ENCODE assay signal across 8 mouse cellular contexts in genomic region chr6:86396581-86397256, GRCm38 (mm10). TPM values are rescaled to one million over a fixed set of nuclear protein-coding genes. Genes with fewer than 3 reads are reported as not detected.
DNase-seq lines count a peak whose midpoint lies in the region; ATAC-seq lines count a peak whose summit lies in the region.

Gene Pcyox1, minus strand, starts transcription at chr6:86397154.

- under 1% methylated on average over 51 of the region's 51 CpGs for WGBS in intestine, embryonic 14.5 days

- H3K9ac ChIP-seq in intestine, embryonic 14.5 days (ENCODE audit: low read length) = peak within 1 kb of the TSS; percentile 81

- H3K9me3 ChIP-seq in intestine, embryonic 14.5 days (ENCODE audit: control insufficient read depth, low read length) = no peaks in the 10 kb centered on the region

- no peaks in the 10 kb centered on the region for H3K27me3 ChIP-seq in intestine, embryonic 14.5 days (replicated peaks; ENCODE audit: control insufficient read depth, insufficient read depth, low read length)

- DNase-seq in adrenal gland, adult 2 months = peak; percentile 95
- DNase-seq in embryo, embryonic 11 days = peak; percentile 92
- DNase-seq in gastrocnemius, postnatal 25 days = peak; percentile 88
- peak; percentile 95 for DNase-seq in intestine, embryonic 14.5 days (ENCODE audit: low spot score)
- DNase-seq in left cerebral cortex, postnatal 10 days (ENCODE audit: extremely low spot score in 1 of 2, low spot score in 2 of 2) = peak; percentile 81 to 89
- DNase-seq in right cerebral cortex, postnatal 14 days = peak; percentile 81
- DNase-seq in urinary bladder, postnatal 25 days (ENCODE audit: low spot score) = peak; percentile 88

- peaks cover 20% of the 10 kb centered on the region for H3K4me1 ChIP-seq in intestine, embryonic 14.5 days (replicated peaks; ENCODE audit: control insufficient read depth, insufficient read depth, low read length)

- peak within 1 kb of the TSS; percentile 87 for H3K4me3 ChIP-seq in intestine, embryonic 14.5 days (ENCODE audit: low read depth, low read length)

- peaks cover 19% of the 10 kb centered on the region for H3K36me3 ChIP-seq in intestine, embryonic 14.5 days (ENCODE audit: control insufficient read depth, insufficient read depth, low read length)

- intact Hi-C loops in left cerebral cortex, postnatal 10 days (cut with DNase I) = no loop called here

- peak; percentile 89 for ATAC-seq in intestine, embryonic 14.5 days (replicated peaks; ENCODE audit: low FRiP score, low TSS enrichment, low read depth)
- peak; percentile 79 for ATAC-seq in megakaryocyte progenitor cell, adult 5-6 weeks (replicated peaks; ENCODE audit: poor library complexity)

- H3K27ac ChIP-seq in intestine, embryonic 14.5 days (ENCODE audit: low read depth) = peak within 1 kb of the TSS; percentile 84

- H3K4me2 ChIP-seq in intestine, embryonic 14.5 days (ENCODE audit: low read length) = peak within 1 kb of the TSS; percentile 89

RNA-seq across cellular contexts. Expression of gene Pcyox1, which starts in this region (rescaled TPM):
- total RNA-seq in adrenal gland, adult 2 months (2021) = 100 to 1,000 TPM; 178 to 206 TPM
- 54.8 and 96.2 TPM in 2 replicates for polyA plus RNA-seq in adrenal gland, adult 2 months (2012; rRNA removed)
- 10 to 100 TPM; 50.7 to 65.0 TPM for total RNA-seq in gastrocnemius, postnatal 25 days (2021)
- polyA plus RNA-seq in intestine, embryonic 14.5 days (2014; fragmentation: Nextera tagmentation; extraction: Ambion mirVana) = 81.6 and 87.9 TPM in 2 replicates
- total RNA-seq in left cerebral cortex, postnatal 10 days (2021) = 100 to 1,000 TPM; 114 TPM
- total RNA-seq in megakaryocyte progenitor cell, adult 5-6 weeks (2015) = 33.1 and 40.5 TPM in 2 replicates
- 65.6 and 88.1 TPM in 2 replicates for total RNA-seq in megakaryocyte progenitor cell, adult 5-6 weeks (2017)

Comparison
In these comparisons a context has a peak if more than half of its experiments do, and no peak if none do; other contexts are left out.
1. Peak in every context shown above with its lines: DNase-seq, ATAC-seq, H3K4me3 ChIP-seq and H3K27ac ChIP-seq.